ENCODE assay signal across 8 mouse cellular contexts in the genomic region with DNA sequence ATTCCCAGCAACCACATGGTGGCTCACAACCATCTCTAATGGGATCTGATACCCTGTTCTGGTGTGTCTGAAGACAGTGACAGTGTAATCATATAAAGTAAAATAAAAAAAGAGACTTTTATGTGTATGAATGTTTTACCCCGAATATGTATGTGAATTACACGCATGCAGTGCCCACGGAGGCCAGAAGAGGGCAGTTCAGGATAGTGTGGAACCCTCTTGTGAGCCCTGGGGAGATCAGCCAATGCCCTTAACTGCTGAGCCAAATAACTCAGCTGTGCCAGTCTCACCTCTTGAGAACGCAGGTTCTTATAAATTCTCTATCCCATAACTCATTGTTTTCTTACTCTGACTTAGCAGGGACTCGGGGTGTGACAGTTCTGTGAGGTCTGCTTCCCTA. TPM values are rescaled to one million over a fixed set of nuclear protein-coding genes. Genes with fewer than 3 reads are reported as not detected.
DNase-seq lines count a peak whose midpoint lies in the region; ATAC-seq and TF ChIP-seq lines count a peak whose summit lies in the region.

No protein-coding gene starts in this region.

- no peaks in the 10 kb centered on the region; the same call in 1 of the 2 replicates for H3K4me1 ChIP-seq in heart, adult 2 months (ENCODE audit: control insufficient read depth, insufficient read depth, low read length)
- H3K4me1 ChIP-seq in midbrain, postnatal 0 days (ENCODE audit: insufficient read depth, low read length): no peaks in the 10 kb centered on the region
- H3K4me1 ChIP-seq in midbrain, embryonic 11.5 days (ENCODE audit: control insufficient read depth, insufficient read depth, low read length): no peaks in the 10 kb centered on the region
- H3K4me1 ChIP-seq in embryonic facial prominence, embryonic 11.5 days (ENCODE audit: control insufficient read depth, insufficient read depth, low read length): no peaks in the 10 kb centered on the region

- no peak for TF ChIP-seq EP300 in heart, adult 2 months (IDR thresholded peaks at IDR 0.05; ENCODE audit: insufficient read depth, low read depth, low read length)

- intact Hi-C loops in heart, adult 2 months (cut with DNase I): no loop called here
- intact Hi-C loops in heart, postnatal 36 days (cut with DNase I): no loop called here
- intact Hi-C loops in heart, postnatal 10 days (cut with DNase I): no loop called here

- WGBS in heart, adult 2 months: 80% methylated on average over 5 of the region's 5 CpGs
- WGBS in midbrain, postnatal 0 days: 69% methylated on average over 5 of the region's 5 CpGs
- WGBS in midbrain, embryonic 11.5 days: 74% methylated on average over 5 of the region's 5 CpGs
- 67% methylated on average over 5 of the region's 5 CpGs for WGBS in embryonic facial prominence, embryonic 11.5 days

- TF ChIP-seq CTCF in heart, adult 2 months (IDR thresholded peaks at IDR 0.05): peak; percentile 62
- TF ChIP-seq CTCF in midbrain, postnatal 0 days (IDR thresholded peaks at IDR 0.05): peak; percentile 75

- ATAC-seq in midbrain, postnatal 0 days (ENCODE audit: low FRiP score): no peak
- ATAC-seq in midbrain, embryonic 11.5 days (ENCODE audit: low FRiP score): no peak
- ATAC-seq in embryonic facial prominence, embryonic 11.5 days (replicated peaks; ENCODE audit: insufficient number of reproducible peaks, low FRiP score, low TSS enrichment, low read depth): no peak

- H3K27me3 ChIP-seq in heart, adult 2 months (ENCODE audit: control insufficient read depth, insufficient read depth, low read length): no peaks in the 10 kb centered on the region
- H3K27me3 ChIP-seq in midbrain, postnatal 0 days (ENCODE audit: insufficient read depth, low read length): no peaks in the 10 kb centered on the region
- no peaks in the 10 kb centered on the region for H3K27me3 ChIP-seq in midbrain, embryonic 11.5 days (ENCODE audit: control insufficient read depth, insufficient read depth, low read length)
- H3K27me3 ChIP-seq in embryonic facial prominence, embryonic 11.5 days (ENCODE audit: control insufficient read depth, insufficient read depth, low read length): no peaks in the 10 kb centered on the region

- TF ChIP-seq POLR2A in heart, adult 2 months (IDR thresholded peaks at IDR 0.05; ENCODE audit: insufficient read depth, low read depth, low read length): no peak

- no peak overlapping the region for H3K27ac ChIP-seq in heart, adult 2 months
- H3K27ac ChIP-seq in midbrain, postnatal 0 days (ENCODE audit: low read depth, low read length): no peak overlapping the region
- no peak overlapping the region for H3K27ac ChIP-seq in midbrain, embryonic 11.5 days (ENCODE audit: low read depth, low read length)
- no peak overlapping the region for H3K27ac ChIP-seq in embryonic facial prominence, embryonic 11.5 days (replicated peaks; ENCODE audit: low read depth, low read length)

- no peak overlapping the region for H3K9ac ChIP-seq in heart, adult 2 months (ENCODE audit: low read depth, low read length)
- H3K9ac ChIP-seq in midbrain, postnatal 0 days (replicated peaks; ENCODE audit: low read length, poor library complexity, severe bottlenecking): no peak overlapping the region
- no peak overlapping the region for H3K9ac ChIP-seq in midbrain, embryonic 11.5 days (ENCODE audit: low read length)
- no peak overlapping the region for H3K9ac ChIP-seq in embryonic facial prominence, embryonic 11.5 days (replicated peaks; ENCODE audit: low read length)

- no peak for DNase-seq in heart, adult 2 months
- DNase-seq in heart, postnatal 36 days: no peak
- DNase-seq in midbrain, postnatal 0 days (ENCODE audit: low spot score): peak; percentile 55
- no peak for DNase-seq in midbrain, embryonic 11.5 days (ENCODE audit: low spot score, missing footprints)
- DNase-seq in embryonic facial prominence, embryonic 11.5 days (ENCODE audit: low spot score): peak; percentile 29
- peak; percentile 32 for DNase-seq in thymus, postnatal 25 days
- DNase-seq in T-cell, adult 2 months (ENCODE audit: low spot score): no peak
- DNase-seq in heart, postnatal 10 days: no peak

- no peaks in the 10 kb centered on the region for H3K79me2 ChIP-seq in heart, adult 2 months (replicated peaks; ENCODE audit: control insufficient read depth, insufficient read depth, low read length)

- H3K9me3 ChIP-seq in midbrain, postnatal 0 days (ENCODE audit: low read length): no peaks in the 10 kb centered on the region
- H3K9me3 ChIP-seq in midbrain, embryonic 11.5 days (ENCODE audit: control insufficient read depth, low read length): no peaks in the 10 kb centered on the region
- no peaks in the 10 kb centered on the region for H3K9me3 ChIP-seq in embryonic facial prominence, embryonic 11.5 days (replicated peaks; ENCODE audit: control insufficient read depth, low read length)

- no peaks in the 10 kb centered on the region for H3K36me3 ChIP-seq in heart, adult 2 months (ENCODE audit: control insufficient read depth, insufficient read depth, low read length)
- H3K36me3 ChIP-seq in midbrain, postnatal 0 days (ENCODE audit: insufficient read depth, low read length): peaks cover 37% of the 10 kb centered on the region
- H3K36me3 ChIP-seq in midbrain, embryonic 11.5 days (ENCODE audit: control insufficient read depth, insufficient read depth, low read length): peaks cover 9% of the 10 kb centered on the region; the same call in 1 of the 2 replicates
- H3K36me3 ChIP-seq in embryonic facial prominence, embryonic 11.5 days (replicated peaks; ENCODE audit: control insufficient read depth, insufficient read depth, low read depth, low read length): no peaks in the 10 kb centered on the region; the same call in 1 of the 2 replicates

- H3K4me2 ChIP-seq in midbrain, postnatal 0 days (ENCODE audit: low read depth, low read length, poor library complexity, severe bottlenecking): no peak overlapping the region
- no peak overlapping the region for H3K4me2 ChIP-seq in midbrain, embryonic 11.5 days
- no peak overlapping the region for H3K4me2 ChIP-seq in embryonic facial prominence, embryonic 11.5 days (ENCODE audit: low read depth, low read length)

- no peak overlapping the region for H3K4me3 ChIP-seq in heart, adult 2 months
- no peak overlapping the region for H3K4me3 ChIP-seq in midbrain, postnatal 0 days (ENCODE audit: low read depth, low read length)
- no peak overlapping the region for H3K4me3 ChIP-seq in midbrain, embryonic 11.5 days (ENCODE audit: low read depth, low read length)
- H3K4me3 ChIP-seq in embryonic facial prominence, embryonic 11.5 days (ENCODE audit: low read depth, low read length): no peak overlapping the region

RNA-seq across cellular contexts. Expression of gene Tmem132b, which starts 12.9 kb away (rescaled TPM):
- total RNA-seq in heart, adult 2 months (2021): not detected
- polyA plus RNA-seq in heart, adult 2 months (2012; rRNA removed): not detected in 2 replicates
- total RNA-seq in heart, postnatal 36 days (2021): not detected
- total RNA-seq in midbrain, postnatal 0 days (2014; rRNA removed): 27.8 and 36.2 TPM in 2 replicates
- 4.8 and 6.4 TPM in 2 replicates for polyA plus RNA-seq in midbrain, postnatal 0 days (2015; fragmentation: Nextera tagmentation; extraction: Ambion mirVana)
- 0.42 and 0.50 TPM in 2 replicates for polyA plus RNA-seq in midbrain, embryonic 11.5 days (2014; fragmentation: Nextera tagmentation; extraction: Ambion mirVana)
- polyA plus RNA-seq in embryonic facial prominence, embryonic 11.5 days (2014; fragmentation: Nextera tagmentation; extraction: Ambion mirVana): 0.13 and 0.60 TPM in 2 replicates
- total RNA-seq in heart, postnatal 10 days (2021): under 1 TPM in 1 of 2 experiments, not detected in 1; 0.02 TPM

RNA-seq across cellular contexts. Expression of gene Aacs, which starts 43.0 kb away (rescaled TPM):
- 1 to 10 TPM; 3.3 to 3.9 TPM for total RNA-seq in heart, adult 2 months (2021)
- 9.8 and 17.7 TPM in 2 replicates for polyA plus RNA-seq in heart, adult 2 months (2012; rRNA removed)
- 1 to 10 TPM; 3.6 to 4.1 TPM for total RNA-seq in heart, postnatal 36 days (2021)
- 104 and 112 TPM in 2 replicates for total RNA-seq in midbrain, postnatal 0 days (2014; rRNA removed)
- 84.8 and 86.5 TPM in 2 replicates for polyA plus RNA-seq in midbrain, postnatal 0 days (2015; fragmentation: Nextera tagmentation; extraction: Ambion mirVana)
- 45.6 and 53.2 TPM in 2 replicates for polyA plus RNA-seq in midbrain, embryonic 11.5 days (2014; fragmentation: Nextera tagmentation; extraction: Ambion mirVana)
- polyA plus RNA-seq in embryonic facial prominence, embryonic 11.5 days (2014; fragmentation: Nextera tagmentation; extraction: Ambion mirVana): 28.4 and 34.7 TPM in 2 replicates
- total RNA-seq in heart, postnatal 10 days (2021): 1 to 10 TPM; 4.8 to 5.0 TPM

Comparison
In these comparisons a context has a peak if more than half of its experiments do, and no peak if none do; other contexts are left out.
1. DNase-seq: peak in midbrain, postnatal 0 days (single experiment), embryonic facial prominence, embryonic 11.5 days (single experiment) and thymus, postnatal 25 days (single experiment); none in heart, adult 2 months (0 of 2), heart, postnatal 36 days (0 of 2), midbrain, embryonic 11.5 days (single experiment), T-cell, adult 2 months (single experiment) and heart, postnatal 10 days (0 of 2).
2. RNA of gene Tmem132b, which starts 12.9 kb away (total RNA-seq): 27.8 to 36.2 TPM in midbrain, postnatal 0 days; 0.02 TPM in heart, postnatal 10 days, not detected in heart, adult 2 months and not detected in heart, postnatal 36 days; every median in the first group is over 10 times any median in the second.
3. RNA of gene Aacs, which starts 43.0 kb away (total RNA-seq): 104 to 112 TPM in midbrain, postnatal 0 days; 4.8 to 5.0 TPM in heart, postnatal 10 days, 3.6 to 4.1 TPM in heart, postnatal 36 days and 3.3 to 3.9 TPM in heart, adult 2 months; every median in the first group is over 10 times any median in the second.